Mouse (Mus musculus) forebrain, embryonic 13.5 days (tissue): ENCODE data around the gene Gatd1. TPM values are rescaled to one million over a fixed set of nuclear protein-coding genes. Genes with fewer than 3 reads are reported as not detected.

Experiments
- ATAC-seq: fragments of 200-750 bp; cut with Nextera tagmentation; 2 replicates; pipeline ENCODE4 v1.8.0; 2017
- H3K27ac ChIP-seq: fragments of 300-500 bp; sonication (generic); 2 replicates; pipeline ENCODE4 v1.5.1; 2015; ENCODE audit warnings: inconsistent platforms, mild to moderate bottlenecking, moderate library complexity
- H3K27me3 ChIP-seq: fragments of 300-500 bp; sonication (generic); 2 replicates; pipeline ENCODE4 v1.6.1; 2015; ENCODE audit warnings: mild to moderate bottlenecking, inconsistent platforms
- H3K36me3 ChIP-seq: fragments of 300-500 bp; sonication (generic); 2 replicates; pipeline ENCODE4 v1.6.1; 2015; ENCODE audit warnings: mild to moderate bottlenecking, inconsistent platforms; ENCODE audit not compliant: poor library complexity, severe bottlenecking
- H3K4me1 ChIP-seq: fragments of 300-500 bp; sonication (generic); 2 replicates; pipeline ENCODE4 v1.6.1; 2015; ENCODE audit warnings: inconsistent platforms
- H3K4me2 ChIP-seq: fragments of 300-500 bp; sonication (generic); 2 replicates; pipeline ENCODE4 v1.6.1; 2015; ENCODE audit warnings: inconsistent platforms, mild to moderate bottlenecking, moderate library complexity
- H3K4me3 ChIP-seq: fragments of 300-500 bp; sonication (generic); 2 replicates; pipeline ENCODE4 v1.5.1; 2015; ENCODE audit warnings: mild to moderate bottlenecking, inconsistent platforms
- H3K9ac ChIP-seq: fragments of 300-500 bp; sonication (generic); 2 replicates; pipeline ENCODE4 v1.6.1; 2015; ENCODE audit warnings: mild to moderate bottlenecking, inconsistent platforms
- H3K9me3 ChIP-seq: fragments of 300-500 bp; sonication (generic); replicated peaks from 2 replicates; pipeline ENCODE4 v1.6.1; 2016; ENCODE audit warnings: inconsistent platforms
- whole genome bisulfite sequencing: fragments of 180-500 bp; shearing (Covaris S2); methylation state at CpG from one replicate; pipeline ENCODE4 v1.1.7; 2015; 5-methylcytosine and 5-hydroxymethylcytosine counted together
- polyA plus RNA-seq: library from polyadenylated mRNA; unstranded; fragments of >200 nt; fragmentation: Nextera tagmentation; extraction: Ambion mirVana; gene quantifications from 2 replicates; pipeline ENCODE4 v1.2.1, GENCODE M21; 2015

The Gatd1 gene
- polyA plus RNA-seq, 1 experiment from 2014 or later = 55.6 TPM

DNA sequence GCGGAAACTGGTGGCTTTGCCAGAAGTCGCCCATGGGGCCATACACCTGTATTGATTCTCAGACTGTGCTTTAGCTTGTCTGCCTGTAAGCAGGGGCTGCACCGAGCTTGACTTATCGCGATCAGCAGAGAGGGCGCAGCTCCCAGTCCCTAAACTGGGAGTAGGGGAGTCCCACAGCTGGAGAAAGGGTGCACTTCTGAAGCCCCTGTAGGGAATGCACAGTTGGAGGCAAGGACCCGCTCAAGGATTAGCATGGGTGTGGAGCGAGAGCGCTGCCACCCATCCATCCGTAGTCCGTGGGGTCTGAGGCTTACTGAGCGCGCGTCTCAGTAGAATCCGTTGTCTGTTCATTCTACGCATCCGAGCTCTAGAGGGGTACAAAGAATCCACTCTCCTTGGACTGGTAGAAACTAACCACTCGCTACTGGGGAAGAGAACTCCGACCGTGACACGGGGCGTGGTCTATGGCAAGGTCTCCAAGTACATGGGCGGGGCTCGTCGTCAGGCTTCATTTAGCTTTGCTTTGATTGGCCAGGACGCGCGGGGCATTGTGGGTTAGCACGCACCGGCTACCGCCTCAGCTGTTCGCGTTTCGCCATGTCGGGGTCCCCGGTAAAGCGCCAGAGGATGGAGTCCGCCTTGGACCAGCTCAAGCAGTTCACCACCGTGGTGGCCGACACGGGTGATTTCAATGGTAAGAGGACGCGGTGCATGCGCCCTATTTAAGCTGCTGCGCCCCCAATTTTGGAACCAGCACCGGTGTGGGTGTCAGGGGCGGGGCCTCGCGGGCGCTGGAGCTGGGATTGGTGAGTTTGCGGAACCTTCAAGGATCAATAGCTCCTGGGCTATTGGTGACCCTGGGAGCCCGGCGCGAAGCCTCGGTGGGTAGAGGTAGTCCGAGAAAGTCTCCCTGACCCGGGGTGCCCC lies 22.0 kb downstream of the Gatd1 start, which contains the start of gene Taldo1:
Gene Taldo1, plus strand, starts transcription at position 575 of the 927 bp plus-strand sequence.
- WGBS = under 1% methylated on average over 57 of the region's 57 CpGs
- Histone ChIP-seq H3K27ac (peak within 1 kb of the TSS; percentile 57), H3K9ac (peak within 1 kb of the TSS; percentile 79), H3K4me1 (peaks cover 14% of the 10 kb centered on the region), H3K4me2 (peak within 1 kb of the TSS; percentile 92), H3K9me3 (no peaks in the 10 kb centered on the region), H3K4me3 (peak within 1 kb of the TSS; percentile 68), H3K27me3 (peaks cover 15% of the 10 kb centered on the region), H3K36me3 (peaks cover 15% of the 10 kb centered on the region)
- peak; percentile 96 for ATAC-seq

DNA sequence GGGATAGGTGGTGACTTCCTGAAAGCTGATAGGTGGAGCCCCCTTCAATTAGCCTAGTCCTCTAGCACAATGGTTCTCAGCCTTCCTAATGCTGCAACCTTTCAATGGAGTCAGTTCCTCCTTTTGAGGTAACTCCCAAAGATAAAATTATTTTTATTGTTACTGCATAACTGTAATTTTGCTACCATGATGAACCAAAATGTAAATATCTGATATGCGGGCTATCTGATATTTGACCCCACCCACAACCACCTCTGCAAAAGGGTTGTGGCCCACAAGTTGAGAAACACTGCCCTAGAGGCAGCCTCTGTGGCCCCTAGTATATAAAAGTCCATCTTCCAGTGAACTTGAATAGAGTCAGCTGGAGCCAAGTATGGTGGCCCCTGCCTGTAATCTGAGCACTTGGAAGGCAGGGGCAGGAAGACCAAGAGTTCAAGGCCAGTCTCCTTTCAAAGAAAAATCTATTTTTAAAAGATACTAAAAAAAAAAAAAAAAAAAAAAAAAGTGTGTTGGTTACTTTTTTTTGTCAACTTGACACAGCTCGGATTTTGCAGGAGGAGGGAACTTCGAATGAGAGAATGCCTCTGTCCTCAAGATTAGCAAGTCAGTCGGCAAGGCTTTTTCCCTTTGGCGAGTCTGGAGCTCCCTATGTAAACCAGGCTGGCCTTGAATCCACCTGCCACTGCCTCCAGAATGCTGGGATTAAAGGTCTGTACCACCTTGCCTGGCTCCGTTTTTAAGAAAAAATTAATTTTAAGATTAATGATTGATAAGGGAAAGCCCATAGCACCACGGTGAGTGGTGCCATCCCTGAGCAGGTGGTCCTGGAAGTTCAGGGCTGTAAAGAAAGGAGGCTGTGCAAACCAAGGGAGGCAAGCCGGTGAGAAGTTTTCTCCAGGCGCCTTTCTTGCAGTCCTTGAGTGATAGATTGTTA lies 23.3 kb downstream of the Gatd1 start:
- peak overlapping the region; percentile 92; the same call in 1 of the 2 replicates for H3K4me2 ChIP-seq

DNA sequence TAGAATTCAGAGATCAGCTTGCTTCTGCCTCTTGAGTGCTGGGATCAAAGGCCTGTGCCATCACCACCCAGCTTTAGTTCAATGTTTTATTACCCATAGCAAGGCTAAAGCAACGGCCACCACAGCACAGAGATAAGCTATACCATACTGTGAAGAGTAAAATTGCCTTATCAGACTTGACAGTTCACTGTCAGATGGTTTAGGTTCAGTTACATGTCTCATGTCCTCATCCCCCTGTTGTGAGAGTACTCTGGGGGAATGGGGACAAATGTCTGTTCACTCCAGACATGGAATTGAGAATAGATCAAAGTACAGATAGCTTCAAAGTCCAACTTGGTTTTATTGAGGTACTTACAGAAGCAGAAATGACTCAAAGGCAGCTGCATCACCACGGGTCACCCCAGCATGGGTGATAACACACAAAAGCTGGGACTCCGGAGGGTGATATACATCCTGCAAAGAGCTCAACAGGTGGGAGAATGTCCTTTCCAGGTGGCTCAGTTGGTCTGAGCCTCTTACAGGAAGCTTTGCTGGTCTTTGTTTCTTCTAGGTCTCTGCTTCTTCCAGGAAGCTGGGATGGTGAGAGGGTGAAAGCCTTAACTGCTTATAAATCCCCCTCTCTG lies 25.3 kb downstream of the Gatd1 start:
- H3K36me3 ChIP-seq = no peaks in the 10 kb centered on the region
- no peak for ATAC-seq
- WGBS = 65% methylated on average over 3 of the region's 3 CpGs
- H3K4me1 ChIP-seq = peaks cover 14% of the 10 kb centered on the region
- H3K9me3 ChIP-seq = no peaks in the 10 kb centered on the region
- no peak overlapping the region for H3K4me3 ChIP-seq
- no peak overlapping the region for H3K27ac ChIP-seq
- H3K27me3 ChIP-seq = peaks cover 22% of the 10 kb centered on the region
- no peak overlapping the region for H3K4me2 ChIP-seq
- no peak overlapping the region for H3K9ac ChIP-seq

More for the DNA sequence above, 23.3 kb downstream of the Gatd1 start:
- Histone ChIP-seq H3K4me3 (no peak overlapping the region), H3K9ac (no peak overlapping the region), H3K36me3 (peaks cover 2% of the 10 kb centered on the region; the same call in 1 of the 2 replicates), H3K4me1 (peaks cover 14% of the 10 kb centered on the region), H3K27me3 (peaks cover 15% of the 10 kb centered on the region), H3K27ac (no peak overlapping the region), H3K9me3 (no peaks in the 10 kb centered on the region)
- WGBS = 57% methylated on average over 9 of the region's 9 CpGs
- no peak for ATAC-seq

DNA sequence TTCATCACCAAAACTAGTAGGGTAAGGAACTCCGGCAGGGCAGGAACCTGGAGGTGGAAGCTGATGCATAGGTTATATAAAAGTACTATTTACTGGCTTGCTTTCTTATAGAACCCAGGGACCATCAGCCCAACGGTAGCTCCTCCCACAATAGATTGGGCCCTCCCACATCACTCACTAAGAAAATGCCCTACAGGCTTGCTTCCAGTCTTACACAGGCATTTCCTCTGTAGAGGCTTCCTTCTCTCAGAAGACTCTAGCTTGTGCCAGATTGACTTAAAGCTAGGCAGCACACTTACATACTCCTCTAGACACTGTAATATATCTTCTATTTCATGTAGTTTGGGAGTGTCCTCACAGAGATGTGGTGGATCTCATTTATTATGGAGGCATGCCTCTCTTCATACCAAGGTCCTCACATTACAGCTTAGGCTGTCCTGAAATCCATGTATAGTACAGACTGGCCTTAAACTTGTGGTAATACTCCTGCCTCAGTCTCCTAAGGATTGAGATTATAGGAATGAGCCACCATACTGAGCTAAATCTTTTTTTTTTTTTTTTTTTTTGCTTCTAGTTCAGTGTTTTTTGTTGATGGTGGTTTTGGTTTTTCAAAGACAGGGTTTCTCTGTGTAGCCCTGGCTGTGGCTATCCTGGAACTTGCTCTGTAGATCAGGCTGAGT lies 26.0 kb downstream of the Gatd1 start:
- Histone ChIP-seq H3K27ac (no peak overlapping the region), H3K4me3 (no peak overlapping the region), H3K4me2 (no peak overlapping the region), H3K36me3 (no peaks in the 10 kb centered on the region), H3K9me3 (no peaks in the 10 kb centered on the region), H3K9ac (no peak overlapping the region), H3K27me3 (peaks cover 23% of the 10 kb centered on the region), H3K4me1 (peaks cover 11% of the 10 kb centered on the region)
- 58% methylated on average over 2 of the region's 2 CpGs for WGBS
- ATAC-seq = no peak

DNA sequence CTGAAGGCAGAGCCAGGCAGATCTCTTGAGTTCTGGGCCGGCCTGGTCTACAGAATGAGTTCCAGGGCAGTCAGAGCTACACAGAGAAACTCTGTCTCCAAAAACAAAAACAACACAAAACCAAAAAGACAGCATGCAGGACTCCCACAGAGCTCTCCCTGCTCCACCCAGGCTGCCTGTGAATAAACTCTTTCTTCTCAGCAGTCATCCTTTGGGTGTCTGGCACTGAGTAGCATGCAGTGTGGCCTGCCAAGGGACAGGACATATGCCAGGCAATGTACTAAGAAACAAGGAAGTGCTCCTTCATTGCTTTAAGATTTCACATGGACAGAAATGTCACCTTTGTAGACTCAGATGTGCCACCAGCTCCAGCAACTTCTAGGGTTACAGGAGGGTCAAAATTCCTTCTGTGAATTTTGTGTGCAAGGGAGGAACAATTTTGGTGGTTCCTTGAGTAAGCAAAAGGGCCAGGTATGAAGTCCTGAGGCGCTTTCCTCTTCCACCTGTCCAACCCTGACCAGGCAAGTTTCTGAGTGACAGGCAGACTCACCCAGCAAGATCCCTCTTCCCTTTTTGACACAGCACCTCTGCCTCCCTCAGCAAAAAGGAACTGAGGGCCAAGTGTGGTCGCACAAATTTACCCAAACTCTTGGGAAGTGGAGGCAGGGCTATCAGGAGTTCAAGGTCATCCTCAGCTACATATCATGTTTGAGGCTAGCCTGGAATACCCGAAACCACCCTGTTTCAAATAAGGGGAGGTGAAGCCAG lies 32.7 kb downstream of the Gatd1 start:
- 80% methylated on average over 4 of the region's 4 CpGs for WGBS
- no peak for ATAC-seq
- no peaks in the 10 kb centered on the region for H3K36me3 ChIP-seq
- no peak overlapping the region for H3K4me3 ChIP-seq
- H3K4me2 ChIP-seq = no peak overlapping the region
- H3K27me3 ChIP-seq = peaks cover 12% of the 10 kb centered on the region
- H3K27ac ChIP-seq = no peak overlapping the region
- no peak overlapping the region for H3K9ac ChIP-seq
- H3K4me1 ChIP-seq = no peaks in the 10 kb centered on the region
- no peaks in the 10 kb centered on the region for H3K9me3 ChIP-seq

DNA sequence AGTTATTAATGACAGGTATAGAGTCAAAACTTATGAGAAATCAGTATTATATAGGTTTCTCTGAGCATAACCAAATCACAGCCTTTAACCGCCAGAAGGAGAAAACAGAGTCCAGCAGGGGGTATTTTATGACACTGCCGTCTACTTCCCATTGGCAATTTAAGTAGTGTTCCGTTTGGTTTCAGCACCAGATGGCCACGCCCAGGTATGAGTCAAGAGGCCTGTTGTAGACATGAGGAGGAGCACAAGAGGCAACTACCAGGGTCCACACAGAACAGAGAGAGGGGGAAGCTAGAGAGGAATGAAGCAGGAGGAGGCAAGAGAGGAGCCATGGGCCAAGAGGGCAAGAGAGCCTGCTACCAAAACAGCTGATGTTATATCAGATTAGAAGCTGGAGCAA lies 34.4 kb downstream of the Gatd1 start:
- Histone ChIP-seq H3K9ac (no peak overlapping the region), H3K4me1 (no peaks in the 10 kb centered on the region), H3K27ac (no peak overlapping the region), H3K4me3 (no peak overlapping the region), H3K36me3 (no peaks in the 10 kb centered on the region), H3K27me3 (peaks cover 12% of the 10 kb centered on the region), H3K4me2 (no peak overlapping the region), H3K9me3 (no peaks in the 10 kb centered on the region)
- WGBS = 67% methylated on average over 4 of the region's 4 CpGs
- no peak for ATAC-seq

DNA sequence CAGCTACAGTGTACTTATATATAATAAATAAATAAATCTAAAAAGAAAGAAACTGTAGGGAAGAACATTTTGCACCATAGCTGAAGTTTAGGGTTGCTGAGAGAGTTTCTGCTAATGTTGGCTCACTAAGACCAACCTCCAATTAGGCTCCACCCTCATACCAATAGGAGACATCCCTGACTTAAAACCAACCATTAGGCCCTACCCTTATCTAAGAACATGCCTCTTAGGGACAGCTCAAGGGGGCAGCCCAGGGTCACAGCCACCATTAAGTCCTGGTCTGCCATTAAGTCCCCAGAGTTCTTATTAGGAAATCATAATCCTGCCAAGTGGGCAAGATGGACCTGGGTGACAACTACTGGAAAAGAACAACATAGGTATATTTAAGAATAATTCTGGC lies 39.5 kb downstream of the Gatd1 start:
- Histone ChIP-seq H3K4me2 (no peak overlapping the region), H3K27ac (no peak overlapping the region), H3K27me3 (no peaks in the 10 kb centered on the region; the same call in 1 of the 2 replicates), H3K9me3 (no peaks in the 10 kb centered on the region), H3K4me3 (no peak overlapping the region), H3K9ac (no peak overlapping the region), H3K4me1 (no peaks in the 10 kb centered on the region), H3K36me3 (no peaks in the 10 kb centered on the region)
- no peak for ATAC-seq

DNA sequence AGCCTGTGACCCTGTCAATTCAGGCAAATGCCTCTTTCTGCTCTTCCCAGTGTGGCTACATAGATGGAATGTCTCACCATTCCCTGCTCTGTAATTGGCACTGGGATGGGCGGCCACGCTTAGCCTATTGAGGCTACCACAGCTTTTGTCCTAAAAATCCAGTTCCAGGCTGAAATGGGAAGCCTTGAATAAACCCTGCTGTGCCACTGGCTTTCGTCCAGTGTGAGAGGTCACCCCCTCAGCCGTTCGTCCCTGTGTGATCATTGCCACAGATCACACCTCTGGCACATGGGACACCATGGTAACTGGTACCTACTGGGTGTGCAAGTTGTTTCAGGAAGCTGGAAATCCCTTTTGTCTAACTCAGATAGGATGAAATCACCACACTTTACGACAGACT lies 40.3 kb downstream of the Gatd1 start:
- ATAC-seq = no peak
- no peaks in the 10 kb centered on the region for H3K9me3 ChIP-seq
- no peaks in the 10 kb centered on the region for H3K36me3 ChIP-seq
- no peak overlapping the region for H3K9ac ChIP-seq
- H3K27me3 ChIP-seq = no peaks in the 10 kb centered on the region; the same call in 1 of the 2 replicates
- no peak overlapping the region for H3K27ac ChIP-seq
- no peak overlapping the region for H3K4me2 ChIP-seq
- no peaks in the 10 kb centered on the region for H3K4me1 ChIP-seq
- no peak overlapping the region for H3K4me3 ChIP-seq
- WGBS = 16% methylated on average over 6 of the region's 6 CpGs

DNA sequence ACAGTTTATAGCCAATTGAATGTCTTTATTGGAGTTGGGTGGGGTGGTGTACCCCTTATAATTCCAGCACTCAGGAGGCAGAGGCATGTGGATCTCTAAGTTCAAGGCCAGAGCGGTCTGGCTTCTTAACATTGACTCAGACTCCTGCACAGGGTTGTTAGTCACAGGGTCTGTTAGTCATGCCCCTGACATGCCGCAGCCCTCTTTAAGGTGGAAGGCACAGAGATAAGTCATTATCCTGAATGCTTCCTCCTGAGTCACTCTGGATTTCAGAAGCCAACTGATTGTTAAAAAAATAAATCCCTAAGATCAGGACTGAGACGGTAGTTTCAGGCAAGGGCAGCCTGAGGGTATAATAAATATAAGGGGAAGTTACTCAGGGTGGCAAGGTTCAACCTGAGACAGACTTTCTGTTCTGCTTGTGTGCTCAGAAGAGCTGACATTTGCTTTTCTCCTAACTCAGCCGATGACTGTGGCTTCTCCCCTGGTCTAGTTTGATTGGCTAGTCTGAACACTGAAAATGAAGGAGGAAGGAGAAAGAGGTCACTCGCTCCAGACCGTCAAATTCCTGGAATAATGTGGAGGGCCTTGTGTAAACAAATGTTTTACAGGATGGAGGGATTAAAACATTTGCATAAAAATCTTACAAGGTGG lies 41.9 kb downstream of the Gatd1 start:
- H3K9ac ChIP-seq = no peak overlapping the region
- H3K4me1 ChIP-seq = no peaks in the 10 kb centered on the region
- H3K27ac ChIP-seq = no peak overlapping the region
- no peak for ATAC-seq
- WGBS = 79% methylated on average over 6 of the region's 6 CpGs
- no peak overlapping the region for H3K4me3 ChIP-seq
- no peaks in the 10 kb centered on the region for H3K36me3 ChIP-seq
- no peaks in the 10 kb centered on the region; the same call in 1 of the 2 replicates for H3K27me3 ChIP-seq
- no peaks in the 10 kb centered on the region for H3K9me3 ChIP-seq
- no peak overlapping the region for H3K4me2 ChIP-seq

DNA sequence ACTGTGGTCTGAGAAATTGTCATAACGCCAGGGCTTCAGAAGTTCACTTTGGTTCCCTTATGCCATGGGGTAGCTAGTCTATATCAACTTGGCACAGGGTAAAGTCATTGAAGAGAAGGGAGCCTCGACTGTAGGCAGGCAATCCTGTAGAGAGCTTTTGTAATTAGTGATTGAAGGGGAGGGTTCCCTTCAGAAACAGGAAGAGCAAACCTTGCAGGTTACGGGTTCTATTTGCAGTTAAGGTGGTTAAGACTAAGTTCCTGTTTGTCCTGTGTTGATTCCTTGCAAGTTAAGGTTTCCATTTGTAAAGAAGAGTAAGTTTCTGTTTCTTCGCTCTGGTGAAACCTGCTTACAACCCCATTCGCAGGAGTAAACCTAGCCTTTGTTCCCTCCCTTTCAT lies 44.0 kb downstream of the Gatd1 start:
- Histone ChIP-seq H3K27ac (no peak overlapping the region), H3K4me1 (no peaks in the 10 kb centered on the region), H3K4me2 (no peak overlapping the region), H3K27me3 (no peaks in the 10 kb centered on the region), H3K4me3 (no peak overlapping the region), H3K9ac (no peak overlapping the region), H3K9me3 (no peaks in the 10 kb centered on the region), H3K36me3 (no peaks in the 10 kb centered on the region)
- WGBS = 53% methylated on average over 5 of the region's 5 CpGs
- ATAC-seq = no peak
